Mouse (Mus musculus) liver, embryonic 16.5 days (tissue): ENCODE data around the gene Nfatc2. TPM values are rescaled to one million over a fixed set of nuclear protein-coding genes. Genes with fewer than 3 reads are reported as not detected.

Experiments
- ATAC-seq: fragments of 200-750 bp; cut with Nextera tagmentation; 2 replicates; pipeline ENCODE4 v1.8.0; 2017; ENCODE audit warnings: low read depth, mild to moderate bottlenecking, moderate number of reproducible peaks, moderate library complexity
- H3K27ac ChIP-seq: fragments of 300-500 bp; sonication (generic); 2 replicates; pipeline ENCODE4 v1.5.1; 2014; ENCODE audit warnings: mild to moderate bottlenecking, low read length
- H3K27me3 ChIP-seq: fragments of 300-500 bp; sonication (generic); 2 replicates; pipeline ENCODE4 v1.6.1; 2014; ENCODE audit warnings: low read depth, low read length, mixed read lengths; ENCODE audit not compliant: control insufficient read depth, insufficient read depth
- H3K36me3 ChIP-seq: fragments of 300-500 bp; sonication (generic); 2 replicates; pipeline ENCODE4 v1.6.1; 2014; ENCODE audit warnings: mild to moderate bottlenecking; ENCODE audit not compliant: control insufficient read depth, insufficient read depth
- H3K4me1 ChIP-seq: fragments of 300-500 bp; sonication (generic); 2 replicates; pipeline ENCODE4 v1.6.1; 2014; ENCODE audit warnings: low read depth, low read length, mixed read lengths; ENCODE audit not compliant: control insufficient read depth
- H3K4me2 ChIP-seq: fragments of 300-500 bp; sonication (generic); 2 replicates; pipeline ENCODE4 v1.6.1; 2014; ENCODE audit warnings: low read depth, low read length, mixed read lengths
- H3K4me3 ChIP-seq: fragments of 300-500 bp; sonication (generic); 2 replicates; pipeline ENCODE4 v1.5.1; 2014; ENCODE audit warnings: low read depth, mild to moderate bottlenecking, low read length
- H3K9ac ChIP-seq: fragments of 300-500 bp; sonication (generic); 2 replicates; pipeline ENCODE4 v1.6.1; 2014; ENCODE audit warnings: low read depth, low read length
- H3K9me3 ChIP-seq: fragments of 300-500 bp; sonication (generic); replicated peaks from 2 replicates; pipeline ENCODE4 v1.6.1; 2016; ENCODE audit warnings: low read length; ENCODE audit not compliant: control insufficient read depth
- WGBS: fragments of 180-500 bp; shearing (Covaris S2); extraction: QIAGEN DNeasy Blood & Tissue Kit; methylation state at CpG from one replicate; pipeline ENCODE4 v1.1.7; 2014; ENCODE audit not compliant: insufficient replicate concordance; 5-methylcytosine and 5-hydroxymethylcytosine counted together
- microRNA-seq: library from miRNA; unstranded; fragments of <30 nt; microRNA quantifications from one replicate; pipeline ENCODE4, GENCODE M21; 2016
- polyA plus RNA-seq: library from polyadenylated mRNA; unstranded; fragments of >200 nt; fragmentation: Nextera tagmentation; extraction: Ambion mirVana; gene quantifications from 2 replicates; pipeline ENCODE4 v1.2.1, GENCODE M21; 2015

The Nfatc2 gene
- polyA plus RNA-seq, 1 experiment from 2014 or later: 0.25 TPM

- H3K27ac ChIP-seq: no peak overlapping the region
- H3K27me3 ChIP-seq: no peaks in the 10 kb centered on the region
- H3K4me1 ChIP-seq: no peaks in the 10 kb centered on the region
- WGBS: 42% methylated on average over 8 of the region's 8 CpGs
- H3K9me3 ChIP-seq: peaks cover 4% of the 10 kb centered on the region; the same call in 1 of the 2 replicates
- no peak overlapping the region for H3K9ac ChIP-seq
- ATAC-seq: 0 out of 2 replicates have a peak, but pooled peaks have one; percentile 13
- H3K36me3 ChIP-seq: no peaks in the 10 kb centered on the region
- no peak overlapping the region for H3K4me3 ChIP-seq
- no peak overlapping the region for H3K4me2 ChIP-seq
Observed at GRCm38 (mm10) chr2:168438981-168439452, 162.4 kb downstream of the Nfatc2 start.

- Histone ChIP-seq H3K4me1 (no peaks in the 10 kb centered on the region), H3K27me3 (no peaks in the 10 kb centered on the region), H3K36me3 (no peaks in the 10 kb centered on the region), H3K4me2 (no peak overlapping the region), H3K4me3 (no peak overlapping the region), H3K9me3 (no peaks in the 10 kb centered on the region), H3K9ac (no peak overlapping the region), H3K27ac (no peak overlapping the region)
- ATAC-seq: no peak
- 49% methylated on average over 5 of the region's 5 CpGs for WGBS
Observed at GRCm38 (mm10) chr2:168434187-168434586, 167.3 kb downstream of the Nfatc2 start.

- no peaks in the 10 kb centered on the region for H3K36me3 ChIP-seq
- H3K9me3 ChIP-seq: no peaks in the 10 kb centered on the region
- no peak overlapping the region for H3K27ac ChIP-seq
- H3K4me2 ChIP-seq: no peak overlapping the region
- H3K9ac ChIP-seq: no peak overlapping the region
- H3K4me3 ChIP-seq: no peak overlapping the region
- 44% methylated on average over 5 of the region's 5 CpGs for WGBS
- no peaks in the 10 kb centered on the region for H3K27me3 ChIP-seq
- no peak for ATAC-seq
- no peaks in the 10 kb centered on the region for H3K4me1 ChIP-seq
Observed at GRCm38 (mm10) chr2:168433392-168433791, 168.1 kb downstream of the Nfatc2 start.

- H3K4me1 ChIP-seq: no peaks in the 10 kb centered on the region
- H3K4me3 ChIP-seq: no peak overlapping the region
- WGBS: 71% methylated on average over 7 of the region's 7 CpGs
- no peak overlapping the region for H3K9ac ChIP-seq
- no peak overlapping the region for H3K4me2 ChIP-seq
- H3K27me3 ChIP-seq: no peaks in the 10 kb centered on the region
- no peaks in the 10 kb centered on the region; the same call in 1 of the 2 replicates for H3K9me3 ChIP-seq
- no peak overlapping the region for H3K27ac ChIP-seq
- H3K36me3 ChIP-seq: no peaks in the 10 kb centered on the region
- ATAC-seq: no peak
Observed at GRCm38 (mm10) chr2:168432394-168432793, 169.1 kb downstream of the Nfatc2 start.

- no peaks in the 10 kb centered on the region for H3K36me3 ChIP-seq
- 37% methylated on average over 10 of the region's 10 CpGs for WGBS
- H3K9me3 ChIP-seq: no peaks in the 10 kb centered on the region; the same call in 1 of the 2 replicates
- no peak for ATAC-seq
- H3K4me1 ChIP-seq: no peaks in the 10 kb centered on the region
- H3K4me3 ChIP-seq: no peak overlapping the region
- no peak overlapping the region for H3K4me2 ChIP-seq
- no peak overlapping the region for H3K9ac ChIP-seq
- no peak overlapping the region for H3K27ac ChIP-seq
- H3K27me3 ChIP-seq: no peaks in the 10 kb centered on the region
Observed at GRCm38 (mm10) chr2:168429598-168429997, 171.9 kb downstream of the Nfatc2 start.

- Histone ChIP-seq H3K4me2 (no peak overlapping the region), H3K9ac (no peak overlapping the region), H3K4me1 (no peaks in the 10 kb centered on the region), H3K27me3 (no peaks in the 10 kb centered on the region), H3K4me3 (no peak overlapping the region), H3K36me3 (no peaks in the 10 kb centered on the region), H3K9me3 (no peaks in the 10 kb centered on the region; the same call in 1 of the 2 replicates), H3K27ac (no peak overlapping the region)
- WGBS: 74% methylated on average over 5 of the region's 5 CpGs
- no peak for ATAC-seq
Observed at GRCm38 (mm10) chr2:168428375-168428901, 173.0 kb downstream of the Nfatc2 start.

Small RNA genes lying within 50 kb of the gene (microRNA-seq; reads per million reads assigned to microRNA genes)
- gene Mir7004: not detected

Other genes starting within 250 kb of the Nfatc2 start
- 2.7 and 4.0 TPM in 2 replicates for gene Atp9a, start 140.8 kb upstream of the Nfatc2 start, polyA plus RNA-seq
- 3.4 and 3.7 TPM in 2 replicates for gene Sall4, start 166.3 kb upstream of the Nfatc2 start, polyA plus RNA-seq